Mouse (Mus musculus): ENCODE data around the gene 4930432M17Rik.

- TF ChIP-seq GATA1 (IDR thresholded peaks at IDR 0.05; ENCODE audit: low read length): no peak
- TF ChIP-seq TAL1 (IDR thresholded peaks at IDR 0.05; ENCODE audit: low read length): no peak
Measured at GRCm38 (mm10) chr3:121713816-121714215, 43.3 kb downstream of the 4930432M17Rik start.

Measured in erythroblast, embryonic 14.5 days (primary cell).